8 mouse cellular contexts compared by ENCODE assay signal in the genomic region with DNA sequence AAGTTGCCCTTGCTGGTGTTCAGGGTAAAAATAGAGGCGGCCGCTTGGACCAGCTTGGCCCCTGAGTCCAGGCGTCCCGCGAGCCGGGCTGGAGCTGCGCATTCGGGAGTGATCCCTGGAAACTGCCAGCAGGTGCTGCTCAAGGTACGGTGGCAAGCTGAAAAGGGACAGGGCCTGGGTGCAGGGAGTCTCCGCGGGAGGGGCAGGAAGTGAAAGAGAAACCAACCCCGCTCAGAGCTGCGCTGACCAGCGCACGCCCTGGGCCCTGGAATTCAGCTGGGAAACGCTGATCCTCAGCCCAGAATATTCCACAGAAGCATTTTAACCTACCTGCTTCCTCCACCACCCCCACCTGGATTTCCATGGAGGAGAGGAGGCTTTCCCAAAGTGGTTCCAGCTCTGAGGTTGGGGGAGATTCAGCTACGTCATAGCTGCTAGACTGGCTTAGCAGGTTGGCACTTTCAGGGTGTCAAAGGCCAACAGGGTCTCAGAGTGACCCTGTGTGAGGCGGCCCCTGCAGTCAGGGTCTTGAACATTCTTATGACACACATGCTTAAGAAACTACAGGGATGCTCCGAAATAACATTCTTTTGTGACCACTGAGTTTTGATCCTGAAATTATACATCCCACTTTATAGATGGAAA. TPM values are rescaled to one million over a fixed set of nuclear protein-coding genes. Genes with fewer than 3 reads are reported as not detected.
DNase-seq lines count a peak whose midpoint lies in the region; ATAC-seq and TF ChIP-seq lines count a peak whose summit lies in the region.

No protein-coding gene starts in this region.

- ATAC-seq in frontal cortex, adult (ENCODE audit: low TSS enrichment), result peak; percentile 72
- ATAC-seq in hematopoietic stem cell, adult 5-6 weeks (replicated peaks in 1 of 2; ENCODE audit: insufficient read depth in 1 of 2, low FRiP score in 2 of 2, low TSS enrichment in 1 of 2, low read depth in 1 of 2, poor library complexity in 2 of 2, severe bottlenecking in 2 of 2), result peak; percentile 97

- H3K36me3 ChIP-seq in ES-E14 (ENCODE audit: control insufficient read depth, insufficient read depth, low read length, poor library complexity, severe bottlenecking), result no peaks in the 10 kb centered on the region

- H3K27ac ChIP-seq in ES-E14 (ENCODE audit: insufficient read depth, low read depth, low read length, poor library complexity, severe bottlenecking), result no peak overlapping the region
- H3K27ac ChIP-seq in cerebellum, adult 2 months (ENCODE audit: insufficient read depth, low read length), result no peak overlapping the region; the same call in 1 of the 2 replicates

- H3K4me1 ChIP-seq in ES-E14 (ENCODE audit: control insufficient read depth in 2 of 2, insufficient read depth in 2 of 2, low read length in 2 of 2, poor library complexity in 1 of 2), result peaks cover 0 to 2% of the 10 kb centered on the region in 2 experiments; a peak in 1 of 4 replicates
- peaks cover 5% of the 10 kb centered on the region; the same call in 1 of the 2 replicates for H3K4me1 ChIP-seq in cerebellum, adult 2 months (ENCODE audit: control insufficient read depth, insufficient read depth, low read length)

- peak overlapping the region; percentile 63 for H3K4me3 ChIP-seq in ES-E14 (ENCODE audit: insufficient read depth in 1 of 2, low read depth in 1 of 2, low read length in 2 of 2, poor library complexity in 1 of 2, severe bottlenecking in 1 of 2)
- H3K4me3 ChIP-seq in cerebellum, adult 2 months (replicated peaks; ENCODE audit: insufficient read depth, low read depth, low read length), result peak overlapping the region; percentile 51

- no peak for TF ChIP-seq POLR2A in cerebellum, adult 2 months (IDR thresholded peaks at IDR 0.05; ENCODE audit: borderline replicate concordance, insufficient read depth, low read length)

- 8% methylated on average over 19 of the region's 19 CpGs for WGBS in cerebellum, adult 2 months

- peak; percentile 70 for TF ChIP-seq CTCF in cerebellum, adult 2 months (IDR thresholded peaks at IDR 0.05; ENCODE audit: borderline replicate concordance, insufficient read depth, low read depth, low read length)

- in situ Hi-C loops in ES-E14 (cut with MboI; ENCODE audit: low sequenced_read_pairs in 2 of 2, unreplicated experiment in 2 of 2), result loop anchor here in 1 of 2 experiments (25.0 kb wide), 1 partner anchor 750 kb away; no protein-coding TSS in a partner anchor

- no peaks in the 10 kb centered on the region for H3K27me3 ChIP-seq in cerebellum, adult 2 months (ENCODE audit: control insufficient read depth, insufficient read depth, low read length)

- no peaks in the 10 kb centered on the region for H3K9me3 ChIP-seq in ES-E14 (ENCODE audit: control insufficient read depth, insufficient read depth, low read depth, low read length)

- H3K9ac ChIP-seq in ES-E14 (ENCODE audit: insufficient read depth, low read depth, low read length, poor library complexity, severe bottlenecking), result no peak overlapping the region

- peak; percentile 43 for DNase-seq in ES-E14 (ENCODE audit: low read depth, low spot score)
- DNase-seq in cerebellum, adult 2 months, result peak; percentile 75 to 77
- DNase-seq in layer of hippocampus, postnatal 25 days (ENCODE audit: extremely low spot score in 1 of 2, low spot score in 1 of 2), result peak; percentile 52 to 54
- DNase-seq in lung, postnatal 14 days, result peak; percentile 73
- peak; percentile 85 for DNase-seq in ovary, postnatal 36 days (ENCODE audit: low spot score)
- DNase-seq in thymus, postnatal 25 days, result peak; percentile 73

TF ChIP-seq in ES-E14, 5 proteins besides CTCF, POLR2A, EP300 and RAD21:
- TF ChIP-seq ZC3H11A (IDR thresholded peaks at IDR 0.05; ENCODE audit: borderline replicate concordance, low read depth, low read length), result peak; percentile 48; the same call in 1 of the 2 replicates
- no peak for TF ChIP-seq MAFK (IDR thresholded peaks at IDR 0.05; ENCODE audit: insufficient read depth, low read depth, low read length)
TF ChIP-seq in ES-E14: peak in this region for 1.

RNA-seq across cellular contexts. Expression of gene Inhba, which starts 0.7 kb away (rescaled TPM):
- 1.8 and 7.5 TPM in 2 replicates for total RNA-seq in ES-E14 (2012; rRNA removed)
- 1.8 TPM in 2 replicates for polyA plus RNA-seq in cerebellum, adult 2 months (2012; rRNA removed)
- total RNA-seq in hematopoietic stem cell, adult 5-6 weeks (2017), result 0.89 and 2.2 TPM in 2 replicates
- total RNA-seq in layer of hippocampus, postnatal 25 days (2021), result 1 to 10 TPM; 6.6 to 7.9 TPM
